Mouse (Mus musculus) regulatory T cell (primary cell): ENCODE measurements around the gene Lsm14a.
"Not testable (repeated sequence)": the region's sequence is repeated elsewhere in the genome, so short reads cannot be mapped to it uniquely, and the experiment has no call there.

Experiments
- in situ Hi-C: fragments of 300-600 bp; cut with MboI, MseI; formaldehyde crosslinking; loops from one replicate; pipeline ENCODE4 v1.15.1; 2025; ENCODE audit warnings: high pct_unique_total_duplicates

Gene Lsm14a

DNA sequence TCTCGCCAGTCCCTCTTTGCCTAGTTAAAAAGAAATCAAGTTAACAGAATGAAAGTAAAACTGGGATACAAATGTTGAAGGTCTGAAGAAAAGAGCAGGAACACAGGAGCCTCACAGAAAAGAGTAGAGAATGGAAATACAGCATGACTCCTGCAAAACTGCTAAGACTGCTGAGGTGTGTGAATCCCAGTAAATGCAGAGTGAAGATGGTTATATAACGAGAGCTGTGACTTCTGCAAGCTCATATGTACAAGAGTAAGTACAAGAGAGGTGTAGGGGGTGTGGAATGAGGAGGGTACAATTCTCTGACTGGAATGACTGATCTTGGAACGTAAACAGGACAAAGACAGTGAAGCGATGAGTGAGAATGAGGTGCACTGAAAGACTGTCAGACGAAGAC lies 11.4 kb downstream of the Lsm14a start:
- in situ Hi-C loops = loop anchor here (25.0 kb wide), 1 partner anchor 1181 kb away; the partner anchor contains the start of gene Nudt19

GRCm38 (mm10) chr7:34380311-34380710 lies 12.8 kb downstream of the Lsm14a start:
- in situ Hi-C loops = loop anchor here (25.0 kb wide), 1 partner anchor 1182 kb away; the partner anchor contains the start of gene Nudt19

DNA sequence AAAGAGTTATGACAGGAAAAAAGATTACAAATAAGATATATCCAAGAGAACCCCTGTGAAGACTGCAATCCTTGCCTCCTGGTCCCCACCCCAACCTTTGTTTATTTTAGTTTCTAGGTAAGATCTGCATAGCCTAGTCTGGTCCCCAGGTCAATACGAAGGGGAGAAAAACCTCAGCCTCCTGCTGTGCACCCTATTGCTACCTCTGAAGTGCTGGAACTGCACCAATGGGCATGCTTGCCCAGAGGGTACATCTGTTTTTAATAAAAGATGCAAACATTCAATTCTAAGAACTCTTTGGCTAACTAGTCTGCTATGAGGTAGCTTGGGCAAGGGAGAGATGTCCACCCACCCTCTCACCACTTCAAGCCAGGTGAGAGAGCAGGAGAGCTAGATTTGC lies 19.2 kb downstream of the Lsm14a start:
- in situ Hi-C loops = no loop called here

DNA sequence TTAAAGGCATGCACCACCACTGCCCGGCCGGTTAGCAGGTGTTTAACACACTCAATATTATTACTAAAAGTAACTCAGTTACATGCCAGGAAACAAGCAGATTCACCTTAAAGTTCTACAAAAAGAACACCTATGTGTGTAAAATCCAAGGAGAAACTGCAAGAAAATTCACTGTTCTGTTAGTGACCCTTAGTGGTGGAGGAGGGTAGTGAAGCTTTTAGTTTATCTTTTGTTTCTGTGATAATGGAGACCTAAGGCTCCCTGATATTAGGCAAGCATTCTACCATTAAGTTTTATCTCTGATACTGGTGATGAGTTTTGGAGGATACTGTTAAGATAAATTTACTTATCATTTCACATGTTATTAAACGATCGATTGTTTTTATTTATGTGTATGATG lies 37.5 kb downstream of the Lsm14a start:
- in situ Hi-C loops = no loop called here

DNA sequence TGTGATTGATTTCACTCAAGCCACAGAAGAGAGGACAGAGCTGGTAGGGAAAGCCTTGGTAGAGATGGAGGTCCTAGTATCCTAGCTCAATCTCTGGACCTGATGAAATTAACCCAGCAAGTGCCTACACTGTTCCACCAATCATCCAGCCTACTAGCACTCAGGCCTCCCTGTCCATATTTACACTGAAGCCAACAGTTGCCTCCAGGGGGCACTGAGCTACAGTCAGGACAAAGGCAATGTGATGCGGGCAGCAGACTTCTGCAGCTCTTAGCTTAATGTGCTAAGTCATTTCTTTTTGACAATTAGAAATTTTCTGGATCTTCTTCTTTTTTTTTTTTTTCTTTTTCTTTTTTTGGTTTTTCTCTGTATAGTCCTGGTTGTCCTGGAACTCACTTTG lies 41.1 kb downstream of the Lsm14a start:
- in situ Hi-C loops = no loop called here

- in situ Hi-C loops = no loop called here
These were observed 42.9 kb downstream of the Lsm14a start for GRCm38 (mm10) chr7:34350166-34350565.

GRCm38 (mm10) chr7:34348011-34348410 lies 45.1 kb downstream of the Lsm14a start:
- in situ Hi-C loops = no loop called here

- in situ Hi-C loops = no loop called here
These were observed 46.1 kb downstream of the Lsm14a start for GRCm38 (mm10) chr7:34347041-34347440.

- in situ Hi-C loops = no loop called here
These were observed 46.6 kb downstream of the Lsm14a start for GRCm38 (mm10) chr7:34346505-34346904.

GRCm38 (mm10) chr7:34342040-34342793 lies 50.9 kb downstream of the Lsm14a start:
- in situ Hi-C loops = loop anchor here (5.0 kb wide), 1 partner anchor 185 kb away; no protein-coding TSS in a partner anchor

- in situ Hi-C loops = loop anchor here (5.0 kb wide), 1 partner anchor 184 kb away; no protein-coding TSS in a partner anchor
These were observed 52.3 kb downstream of the Lsm14a start for GRCm38 (mm10) chr7:34340841-34341240.

DNA sequence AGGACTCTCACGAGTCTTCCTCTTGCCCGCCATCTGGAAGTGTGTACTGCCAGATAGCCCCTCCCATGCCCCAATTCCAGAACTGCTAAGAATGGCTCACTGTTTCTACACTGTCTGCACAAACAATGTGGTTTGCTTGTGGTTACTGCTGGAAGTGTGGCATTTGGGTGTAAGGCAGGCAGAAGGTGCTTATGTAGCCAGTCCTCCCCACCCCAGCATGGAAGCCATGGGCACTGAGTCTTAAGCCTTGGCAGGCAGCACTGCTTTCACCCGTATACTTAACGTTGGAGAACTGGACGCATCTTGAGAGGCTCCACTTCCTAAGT lies 54.0 kb downstream of the Lsm14a start:
- in situ Hi-C loops = no loop called here

DNA sequence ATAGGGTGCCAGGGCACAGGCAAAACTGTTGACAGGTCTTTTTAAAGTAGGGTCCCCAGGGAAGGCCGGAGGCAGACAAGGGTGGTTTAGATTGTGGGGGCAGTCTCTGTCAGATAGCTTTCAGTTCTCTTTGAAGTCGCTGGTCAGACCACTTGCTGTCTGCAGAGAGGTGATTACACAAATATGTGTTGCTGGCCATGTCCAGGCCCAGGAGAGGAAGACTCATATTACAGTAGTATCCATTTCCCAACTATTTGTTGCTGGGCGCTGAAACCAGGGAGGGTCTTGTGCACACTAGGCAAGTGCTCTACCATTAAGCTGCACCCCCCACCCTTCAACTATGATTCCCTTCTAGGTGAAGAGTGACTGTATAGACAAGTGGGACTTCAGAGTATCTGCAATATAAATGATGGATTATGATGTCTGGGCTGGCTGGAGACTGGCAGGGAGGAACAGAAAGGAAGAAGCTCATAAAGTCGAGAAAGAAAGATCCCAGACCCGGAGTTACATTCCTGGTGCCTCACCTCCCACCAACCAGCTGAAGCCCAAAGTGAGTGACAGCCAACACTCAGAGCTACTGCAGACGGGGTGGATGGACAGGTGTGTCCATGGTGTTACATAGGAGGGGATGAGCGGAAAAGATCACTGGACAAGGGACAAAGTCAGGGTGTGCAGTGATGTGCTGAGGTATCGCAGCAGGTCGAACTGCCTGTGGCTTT lies 54.5 kb downstream of the Lsm14a start:
- in situ Hi-C loops = no loop called here

- in situ Hi-C loops = no loop called here
These were observed 55.8 kb downstream of the Lsm14a start for GRCm38 (mm10) chr7:34337268-34337667.

DNA sequence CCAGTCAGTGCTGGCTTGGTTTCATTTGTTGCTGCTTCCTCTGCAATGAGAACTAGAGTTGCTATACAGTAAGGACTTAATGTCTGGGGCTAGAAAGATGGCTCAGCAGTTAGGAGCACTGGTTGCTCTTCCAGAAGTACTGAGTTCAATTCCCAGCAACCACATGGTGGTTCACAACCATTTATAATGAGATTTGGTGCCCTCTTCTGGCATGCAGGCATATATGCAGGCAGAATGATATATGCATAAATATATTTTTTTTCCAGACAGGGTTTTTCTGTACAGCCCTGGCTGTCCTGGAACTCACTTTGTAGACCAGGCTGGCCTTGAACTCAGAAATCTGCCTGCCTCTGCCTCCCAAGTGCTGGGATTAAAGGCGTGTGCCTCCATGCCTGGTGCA lies 56.6 kb downstream of the Lsm14a start:
- in situ Hi-C loops = not testable (repeated sequence)

DNA sequence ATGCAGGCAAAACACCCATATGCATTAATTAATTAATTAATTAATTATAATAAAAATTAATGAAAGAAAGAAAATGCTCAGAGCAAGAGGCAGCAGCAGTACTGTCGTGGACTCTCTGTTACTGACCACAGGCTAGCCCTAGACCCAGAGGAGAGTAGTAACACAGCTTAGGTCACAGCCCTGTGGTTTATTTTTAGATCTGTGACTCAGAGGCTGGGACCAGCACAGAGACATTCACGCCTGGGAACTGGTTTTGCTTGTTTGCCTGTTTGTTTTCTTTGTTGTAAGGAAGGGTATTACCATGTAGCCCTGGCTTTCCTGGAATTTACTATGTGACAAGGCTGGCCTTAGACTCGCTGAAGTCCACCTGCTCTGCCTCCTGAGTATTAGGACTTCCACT lies 65.6 kb downstream of the Lsm14a start:
- in situ Hi-C loops = no loop called here

DNA sequence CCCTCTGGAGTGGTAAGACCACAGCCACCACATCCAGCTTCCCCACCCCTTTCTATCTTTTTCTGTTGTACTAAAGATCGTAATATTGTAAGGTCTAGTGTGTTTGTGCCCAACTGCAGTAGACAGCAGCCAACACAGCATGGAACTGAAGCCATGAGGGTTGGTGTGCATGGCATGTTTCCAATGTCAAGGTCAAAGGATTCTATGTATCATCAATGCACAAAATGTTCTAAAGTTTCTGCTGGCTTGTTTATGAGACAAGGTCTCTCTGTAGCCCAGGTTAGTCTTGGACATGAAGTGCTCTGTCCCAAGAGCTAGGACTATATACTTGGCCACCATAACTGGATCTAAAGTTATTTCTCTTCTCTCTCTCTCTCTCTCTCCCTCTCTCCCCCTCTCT lies 68.3 kb downstream of the Lsm14a start:
- in situ Hi-C loops = loop anchor here (5.0 kb wide), 1 partner anchor 68 kb away; no protein-coding TSS in a partner anchor

GRCm38 (mm10) chr7:34324005-34324404 lies 69.1 kb downstream of the Lsm14a start:
- in situ Hi-C loops = loop anchor here (5.0 kb wide), 1 partner anchor 67 kb away; no protein-coding TSS in a partner anchor

- in situ Hi-C loops = loop anchor here (5.0 kb wide), 1 partner anchor 66 kb away; no protein-coding TSS in a partner anchor
These were observed 69.8 kb downstream of the Lsm14a start for GRCm38 (mm10) chr7:34323351-34323750.

- in situ Hi-C loops = loop anchor here (5.0 kb wide), 1 partner anchor 65 kb away; no protein-coding TSS in a partner anchor
These were observed 71.2 kb downstream of the Lsm14a start for GRCm38 (mm10) chr7:34321958-34322357.

GRCm38 (mm10) chr7:34321119-34321518 lies 72.0 kb downstream of the Lsm14a start:
- in situ Hi-C loops = loop anchor here (5.0 kb wide), 1 partner anchor 64 kb away; no protein-coding TSS in a partner anchor

DNA sequence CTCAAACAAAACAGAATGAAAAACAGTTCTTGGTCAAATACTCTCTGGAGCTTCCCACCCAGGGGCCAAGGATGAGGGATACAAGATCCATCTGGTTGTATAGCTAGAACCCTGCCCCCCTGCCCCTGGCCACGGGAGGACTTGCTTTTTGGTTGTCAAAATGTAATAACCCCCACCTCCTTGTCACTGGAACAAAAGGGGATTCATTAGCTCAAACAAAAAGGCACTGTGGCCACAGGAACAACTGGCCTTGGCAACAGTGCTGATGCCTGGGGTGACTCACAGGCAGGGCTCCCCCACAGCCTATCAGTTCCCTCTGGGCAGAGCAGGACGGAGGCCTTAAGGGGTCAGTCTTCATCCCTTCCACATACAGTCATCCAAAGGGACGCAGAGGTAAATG lies 73.2 kb downstream of the Lsm14a start:
- in situ Hi-C loops = loop anchor here (5.0 kb wide), 1 partner anchor 63 kb away; no protein-coding TSS in a partner anchor

DNA sequence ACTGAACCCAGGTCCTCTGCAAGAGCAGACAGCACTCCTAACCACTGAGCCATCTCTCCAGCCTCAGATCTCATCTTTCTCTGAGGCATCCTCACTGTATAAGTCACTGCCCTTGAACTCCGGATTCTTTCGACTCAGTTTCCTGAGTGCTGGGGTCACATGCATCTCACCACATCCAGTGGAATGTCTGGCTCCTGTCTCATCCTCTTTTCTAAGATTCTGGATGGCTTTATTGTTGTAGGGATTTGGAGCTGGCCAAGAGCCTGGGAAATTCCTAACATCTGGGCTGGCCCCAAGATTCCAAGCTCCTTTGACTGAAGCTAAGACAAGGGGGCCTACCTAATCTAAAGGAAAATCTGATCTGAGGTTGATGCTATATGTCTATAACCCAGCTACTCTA lies 74.0 kb downstream of the Lsm14a start:
- in situ Hi-C loops = no loop called here
